Comparison of ENCODE assay signal across 7 mouse cellular contexts in genomic region chr3:69045750-69046149, GRCm38 (mm10). TPM values are rescaled to one million over a fixed set of nuclear protein-coding genes. Genes with fewer than 3 reads are reported as not detected.
DNase-seq lines count a peak whose midpoint lies in the region; ATAC-seq and TF ChIP-seq lines count a peak whose summit lies in the region.

No protein-coding gene starts in this region.

- WGBS in heart, embryonic 12.5 days = 27% methylated on average over 13 of the region's 13 CpGs
- 17% methylated on average over 13 of the region's 13 CpGs for WGBS in liver, embryonic 16.5 days (ENCODE audit: insufficient replicate concordance)

- H3K4me1 ChIP-seq in ES-Bruce4 (ENCODE audit: control insufficient read depth, insufficient read depth, low read length) = no peaks in the 10 kb centered on the region
- H3K4me1 ChIP-seq in heart, embryonic 12.5 days (replicated peaks) = peaks cover 21% of the 10 kb centered on the region
- H3K4me1 ChIP-seq in liver, embryonic 16.5 days (ENCODE audit: control insufficient read depth, low read depth, low read length) = peaks cover 17% of the 10 kb centered on the region

- DNase-seq in NIH3T3 (ENCODE audit: low read depth) = peak; percentile 49
- DNase-seq in adrenal gland, postnatal 14 days = no peak
- DNase-seq in left cerebral cortex, adult 18-20 months (ENCODE audit: low spot score in 2 of 2) = no peak
- DNase-seq in cerebellum, adult 8-10 months = no peak

- peaks cover 19% of the 10 kb centered on the region for H3K36me3 ChIP-seq in ES-Bruce4 (ENCODE audit: control insufficient read depth, insufficient read depth, low read length, poor library complexity, severe bottlenecking)
- H3K36me3 ChIP-seq in heart, embryonic 12.5 days = 0 out of 2 replicates have a peak, but pooled peaks cover 5% of the 10 kb centered on the region
- H3K36me3 ChIP-seq in liver, embryonic 16.5 days (ENCODE audit: control insufficient read depth, insufficient read depth) = peaks cover 15% of the 10 kb centered on the region

- no peak overlapping the region; the same call in 1 of the 2 replicates for H3K27ac ChIP-seq in ES-Bruce4 (ENCODE audit: insufficient read depth, low read length)
- H3K27ac ChIP-seq in heart, embryonic 12.5 days (ENCODE audit: poor library complexity, severe bottlenecking) = no peak overlapping the region; the same call in 1 of the 2 replicates
- H3K27ac ChIP-seq in liver, embryonic 16.5 days (ENCODE audit: low read length) = peak overlapping the region; percentile 95

- peak overlapping the region; percentile 83 for H3K4me2 ChIP-seq in heart, embryonic 12.5 days
- H3K4me2 ChIP-seq in liver, embryonic 16.5 days (ENCODE audit: low read depth, low read length) = peak overlapping the region; percentile 79

- no peak for TF ChIP-seq CTCF in ES-Bruce4 (IDR thresholded peaks at IDR 0.05; ENCODE audit: low read depth, low read length)

- no peak for TF ChIP-seq POLR2A in ES-Bruce4 (IDR thresholded peaks at IDR 0.05; ENCODE audit: insufficient read depth, low read length)

- H3K27me3 ChIP-seq in ES-Bruce4 (ENCODE audit: control insufficient read depth, insufficient read depth, low read length, poor library complexity, severe bottlenecking) = no peaks in the 10 kb centered on the region
- H3K27me3 ChIP-seq in heart, embryonic 12.5 days (replicated peaks) = no peaks in the 10 kb centered on the region
- no peaks in the 10 kb centered on the region for H3K27me3 ChIP-seq in liver, embryonic 16.5 days (ENCODE audit: control insufficient read depth, insufficient read depth, low read depth, low read length)

- H3K9ac ChIP-seq in ES-Bruce4 (ENCODE audit: low read depth, poor library complexity, severe bottlenecking) = peak overlapping the region; percentile 97
- H3K9ac ChIP-seq in heart, embryonic 12.5 days = peak overlapping the region; percentile 94
- peak overlapping the region; percentile 94 for H3K9ac ChIP-seq in liver, embryonic 16.5 days (ENCODE audit: low read depth, low read length)

- H3K9me3 ChIP-seq in ES-Bruce4 (replicated peaks; ENCODE audit: control insufficient read depth, insufficient read depth, low read length, poor library complexity, severe bottlenecking) = no peaks in the 10 kb centered on the region; the same call in 1 of the 2 replicates
- H3K9me3 ChIP-seq in heart, embryonic 12.5 days (replicated peaks) = no peaks in the 10 kb centered on the region
- no peaks in the 10 kb centered on the region for H3K9me3 ChIP-seq in liver, embryonic 16.5 days (replicated peaks; ENCODE audit: control insufficient read depth, low read length)

- H3K4me3 ChIP-seq in ES-Bruce4 (ENCODE audit: low read depth, low read length) = peak overlapping the region; percentile 32
- H3K4me3 ChIP-seq in heart, embryonic 12.5 days = peak overlapping the region; percentile 82
- peak overlapping the region; percentile 79 for H3K4me3 ChIP-seq in liver, embryonic 16.5 days (ENCODE audit: low read depth, low read length)

- no peak for ATAC-seq in heart, embryonic 12.5 days (ENCODE audit: insufficient number of reproducible peaks, low FRiP score)
- no peak for ATAC-seq in liver, embryonic 16.5 days (ENCODE audit: low read depth)

- no peak for TF ChIP-seq EP300 in ES-Bruce4 (IDR thresholded peaks at IDR 0.05; ENCODE audit: insufficient read depth, low read depth, low read length)

RNA-seq across cellular contexts. Expression of gene Trim59, which starts 1.2 kb away (rescaled TPM):
- polyA plus RNA-seq in ES-Bruce4 (2011; ENCODE audit: insufficient read depth, insufficient read length, low read depth, missing spikeins) = 122 and 133 TPM in 2 replicates
- polyA plus RNA-seq in heart, embryonic 12.5 days (2016; fragmentation: Nextera tagmentation; extraction: Ambion mirVana) = 100 and 105 TPM in 2 replicates
- polyA plus RNA-seq in liver, embryonic 16.5 days (2015; fragmentation: Nextera tagmentation; extraction: Ambion mirVana) = 143 and 145 TPM in 2 replicates
- 17.2 and 17.8 TPM in 2 replicates for total RNA-seq in adrenal gland, postnatal 14 days (2021)
- total RNA-seq in left cerebral cortex, adult 18-20 months (2021) = 10 to 100 TPM; 11.0 to 11.2 TPM

RNA-seq across cellular contexts. Expression of gene Smc4, which starts 41.2 kb away (rescaled TPM):
- 276 and 284 TPM in 2 replicates for polyA plus RNA-seq in ES-Bruce4 (2011; ENCODE audit: insufficient read depth, insufficient read length, low read depth, missing spikeins)
- polyA plus RNA-seq in heart, embryonic 12.5 days (2016; fragmentation: Nextera tagmentation; extraction: Ambion mirVana) = 177 TPM in 2 replicates
- 124 and 131 TPM in 2 replicates for polyA plus RNA-seq in liver, embryonic 16.5 days (2015; fragmentation: Nextera tagmentation; extraction: Ambion mirVana)
- total RNA-seq in adrenal gland, postnatal 14 days (2021) = 46.1 and 52.4 TPM in 2 replicates
- total RNA-seq in left cerebral cortex, adult 18-20 months (2021) = 1 to 10 TPM; 3.9 to 5.1 TPM

RNA-seq across cellular contexts. Expression of gene Ift80, which starts 41.4 kb away (rescaled TPM):
- polyA plus RNA-seq in ES-Bruce4 (2011; ENCODE audit: insufficient read depth, insufficient read length, low read depth, missing spikeins) = 21.4 and 22.2 TPM in 2 replicates
- polyA plus RNA-seq in heart, embryonic 12.5 days (2016; fragmentation: Nextera tagmentation; extraction: Ambion mirVana) = 9.0 and 10.0 TPM in 2 replicates
- 6.6 and 7.4 TPM in 2 replicates for polyA plus RNA-seq in liver, embryonic 16.5 days (2015; fragmentation: Nextera tagmentation; extraction: Ambion mirVana)
- total RNA-seq in adrenal gland, postnatal 14 days (2021) = 23.2 and 25.6 TPM in 2 replicates
- 10 to 100 TPM; 21.3 to 25.4 TPM for total RNA-seq in left cerebral cortex, adult 18-20 months (2021)

Comparison
In these comparisons a context has a peak if more than half of its experiments do, and no peak if none do; other contexts are left out.
1. H3K4me3 ChIP-seq: peak in every context shown above with its lines; median percentile 82 in heart, embryonic 12.5 days; 79 in liver, embryonic 16.5 days; 32 in ES-Bruce4.